In genomic region chr12:100340901-100341460, GRCm38 (mm10) we compare ENCODE assay signal across 13 mouse cellular contexts.
"Had no signal": no experiment of that assay in that cellular context is flagged by ENCODE, and none has a peak within 500 bp of the region (broad histone marks: within the 10 kb centered on the region; RNA-seq: fewer than 3 reads in every experiment).

No protein-coding gene starts in this region.

- H3K4me3 ChIP-seq: limb, embryonic 15.5 days; liver, embryonic 13.5 days; lung, embryonic 15.5 days; megakaryocyte, embryonic 14.5 days; midbrain, embryonic 12.5 days; neural tube, embryonic 12.5 days; stomach, embryonic 15.5 days had no signal

- H3K9me3 ChIP-seq: limb, embryonic 15.5 days; liver, embryonic 13.5 days; lung, embryonic 15.5 days; megakaryocyte, embryonic 14.5 days; midbrain, embryonic 12.5 days; neural tube, embryonic 12.5 days; stomach, embryonic 15.5 days had no signal

- H3K4me1 ChIP-seq: limb, embryonic 15.5 days; megakaryocyte, embryonic 14.5 days; stomach, embryonic 15.5 days had no signal

- H3K27me3 ChIP-seq: limb, embryonic 15.5 days; liver, embryonic 13.5 days; lung, embryonic 15.5 days; megakaryocyte, embryonic 14.5 days; midbrain, embryonic 12.5 days; neural tube, embryonic 12.5 days; stomach, embryonic 15.5 days had no signal

- H3K36me3 ChIP-seq: liver, embryonic 13.5 days; lung, embryonic 15.5 days had no signal

- H3K4me2 ChIP-seq: limb, embryonic 15.5 days; liver, embryonic 13.5 days; lung, embryonic 15.5 days; midbrain, embryonic 12.5 days; neural tube, embryonic 12.5 days; stomach, embryonic 15.5 days had no signal

- DNase-seq: liver, embryonic 13.5 days; liver, postnatal 0 days; lung, postnatal 14 days; right cerebral cortex, postnatal 14 days; thymus, postnatal 36 days had no signal

- H3K27ac ChIP-seq: kidney, postnatal 0 days; limb, embryonic 15.5 days; liver, embryonic 13.5 days; lung, embryonic 15.5 days; macrophage; midbrain, embryonic 12.5 days; neural tube, embryonic 12.5 days; stomach, embryonic 15.5 days had no signal

- H3K9ac ChIP-seq: limb, embryonic 15.5 days; liver, embryonic 13.5 days; liver, postnatal 0 days; lung, embryonic 15.5 days; midbrain, embryonic 12.5 days; neural tube, embryonic 12.5 days; stomach, embryonic 15.5 days had no signal
